Mouse (Mus musculus): ENCODE data around the gene Col4a1. TPM values are rescaled to one million over a fixed set of nuclear protein-coding genes. Genes with fewer than 3 reads are reported as not detected.

Gene Col4a1
- total RNA-seq, 2 experiments from 2014 or later = 146 to 216 TPM

DNA sequence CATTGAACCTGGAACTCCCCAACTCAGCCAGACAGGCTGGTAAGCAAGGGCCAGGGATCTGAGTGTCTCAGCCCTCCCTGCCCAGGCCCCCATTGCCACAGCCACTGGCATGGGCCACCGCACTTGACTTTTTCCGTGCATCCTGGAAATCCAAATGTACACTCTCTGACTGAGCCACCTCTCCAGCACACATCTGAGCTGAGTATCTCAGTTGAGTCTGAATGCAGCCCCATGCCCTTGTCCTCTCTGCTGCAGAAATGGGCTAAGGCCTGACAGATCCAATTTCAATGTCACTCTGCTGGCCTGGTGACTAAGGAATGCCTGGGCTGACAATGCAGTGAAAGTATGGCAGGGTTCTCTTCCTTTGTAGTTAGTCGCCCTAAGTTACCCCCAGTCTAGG lies 114.6 kb downstream of the Col4a1 start:
- no peak for DNase-seq
- intact Hi-C loops (cut with DNase I) = no loop called here

DNA sequence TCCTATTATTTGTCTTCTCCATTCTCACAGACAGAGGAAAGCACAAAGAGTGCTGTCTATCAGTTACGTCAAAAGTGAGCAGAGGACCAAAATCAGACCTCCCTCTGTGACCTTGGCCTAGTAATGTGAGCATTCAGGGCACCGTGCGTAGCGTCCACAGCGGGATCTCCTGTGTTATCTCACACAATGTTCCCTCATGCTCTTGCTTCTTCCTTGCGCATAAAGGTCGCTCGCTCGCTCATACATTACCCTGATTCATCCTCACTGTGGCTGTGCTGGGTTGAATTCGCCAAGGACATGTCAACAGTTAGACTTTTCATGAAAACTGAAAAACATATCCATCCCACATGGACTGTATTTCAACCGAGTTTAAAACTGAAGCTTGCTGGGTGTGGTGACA lies 115.4 kb downstream of the Col4a1 start:
- DNase-seq = no peak
- intact Hi-C loops (cut with DNase I) = no loop called here

DNA sequence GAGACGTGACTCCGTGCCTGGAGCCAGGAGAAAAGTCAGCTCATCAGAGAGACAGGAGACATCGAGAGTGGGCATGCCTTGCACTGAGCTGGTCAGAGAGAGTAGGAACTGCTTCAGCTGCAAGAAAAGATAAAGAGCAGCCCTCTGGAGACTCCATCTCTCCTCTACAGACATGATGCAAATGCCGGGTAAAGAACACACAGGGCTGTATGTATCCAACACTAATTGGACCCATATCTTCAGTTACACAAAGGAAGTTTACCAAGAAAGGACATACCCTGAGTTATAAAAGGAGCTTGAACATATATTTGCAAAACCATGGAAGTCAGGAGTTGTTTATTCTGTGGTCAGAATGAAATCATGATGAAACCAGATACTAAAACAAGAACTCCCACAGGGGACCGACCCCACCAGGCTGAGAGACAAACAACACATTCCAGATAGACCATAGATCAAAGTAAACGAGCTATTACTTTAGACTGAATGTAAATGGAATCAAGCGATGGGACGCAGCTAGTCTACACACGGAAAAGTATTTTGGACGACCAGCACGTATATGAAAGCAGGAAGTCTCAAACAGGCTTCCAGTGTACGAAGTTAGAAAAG lies 119.8 kb downstream of the Col4a1 start:
- intact Hi-C loops (cut with DNase I) = no loop called here
- no peak for DNase-seq

DNA sequence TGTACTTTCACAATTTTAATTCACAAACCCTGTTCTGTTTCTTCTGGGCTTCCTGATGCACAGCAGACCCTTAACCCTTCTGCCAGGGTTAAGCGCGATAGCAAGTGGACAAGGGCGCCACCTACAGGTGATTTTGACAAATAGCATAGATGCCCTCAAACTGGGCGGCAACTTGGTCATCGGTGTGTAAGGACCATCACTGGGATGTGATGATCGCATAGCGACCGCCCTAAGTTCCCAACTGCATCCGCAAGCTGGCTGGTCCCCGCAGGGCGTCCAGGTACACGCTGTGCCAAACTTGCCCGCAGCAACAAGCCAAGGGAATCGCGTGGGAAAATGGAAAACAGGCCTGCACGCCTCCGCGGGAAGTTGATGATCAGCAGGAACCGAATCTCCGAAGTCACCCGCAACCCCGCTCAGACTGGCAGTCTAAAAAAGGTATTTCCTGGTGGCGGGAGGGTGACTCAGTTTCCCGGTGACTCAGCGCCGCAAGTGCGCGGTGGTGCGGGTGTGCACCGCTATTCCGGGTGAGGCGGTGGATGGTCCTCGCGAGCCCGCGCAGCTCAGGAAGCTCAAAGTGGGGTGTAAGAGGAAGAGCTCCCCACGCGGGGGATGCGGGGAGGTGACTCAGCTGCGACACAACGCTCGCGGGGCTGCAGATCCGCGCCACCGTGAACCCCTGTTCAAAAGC lies 124.9 kb downstream of the Col4a1 start:
- peak; percentile 49 for DNase-seq
- intact Hi-C loops (cut with DNase I) = loop anchor here (2.0 to 5.0 kb wide), 3 partner anchors 610 to 775 kb away; no protein-coding TSS in a partner anchor

DNA sequence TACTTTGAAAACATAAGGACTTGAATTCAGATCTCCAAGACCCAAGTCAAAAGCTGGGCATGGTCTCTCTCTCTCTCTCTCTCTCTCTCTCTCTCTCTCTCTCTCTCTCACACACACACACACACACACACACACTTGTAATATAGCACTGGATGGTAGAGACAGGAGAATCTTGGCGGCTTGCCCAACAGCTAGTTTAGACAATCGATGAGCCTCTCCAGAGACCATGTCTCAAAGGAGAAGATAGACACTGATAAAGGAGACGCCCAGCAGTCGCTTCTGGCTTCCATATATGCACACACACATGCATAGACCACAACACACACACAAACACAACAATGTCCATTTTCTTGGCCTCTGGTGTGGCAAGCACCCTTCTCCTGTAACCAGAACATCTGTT lies 126.2 kb downstream of the Col4a1 start:
- intact Hi-C loops (cut with DNase I) = loop anchor here (2.0 to 5.0 kb wide), 3 partner anchors 609 to 774 kb away; no protein-coding TSS in a partner anchor
- DNase-seq = no peak

DNA sequence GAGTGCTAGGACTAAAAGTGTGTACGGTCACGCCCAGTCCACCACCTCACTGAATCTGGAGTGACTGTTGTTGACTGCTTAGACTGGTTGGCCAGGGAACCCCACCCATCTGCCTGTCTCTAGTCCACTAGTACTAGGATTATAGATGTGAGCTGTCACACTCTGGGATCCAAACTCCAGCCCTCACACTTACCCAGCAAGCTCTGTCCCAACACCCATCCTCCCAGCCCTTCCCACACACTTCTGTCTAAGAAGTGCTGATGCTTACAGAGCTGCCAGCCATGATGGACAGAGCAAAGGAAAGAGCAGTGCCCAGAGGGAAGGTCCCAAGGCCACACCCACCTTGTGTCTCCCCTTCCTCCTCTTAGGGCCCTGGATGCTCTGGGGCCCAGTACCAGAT lies 127.0 kb downstream of the Col4a1 start:
- intact Hi-C loops (cut with DNase I) = loop anchor here (2.0 to 5.0 kb wide), 3 partner anchors 608 to 773 kb away; no protein-coding TSS in a partner anchor
- no peak for DNase-seq

DNA sequence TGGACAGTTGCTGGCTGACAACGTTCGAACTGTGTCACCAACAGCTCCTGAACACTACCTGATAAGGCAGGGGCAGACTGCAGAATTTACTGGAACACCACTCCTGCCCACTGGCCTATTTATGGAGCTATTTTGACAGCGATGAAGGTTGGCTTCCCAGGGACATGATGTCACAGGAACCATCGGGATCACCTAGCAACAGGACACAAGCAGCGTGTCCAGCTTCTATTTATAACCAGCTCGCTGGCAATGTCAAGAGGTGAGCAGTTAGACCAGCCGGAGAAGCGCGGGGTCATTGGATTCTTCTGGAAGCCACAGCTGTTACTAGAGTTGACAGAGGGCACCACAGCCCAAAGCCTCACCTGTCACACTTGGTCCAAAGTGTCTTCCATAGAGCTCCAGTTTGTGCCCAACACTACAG lies 129.0 kb downstream of the Col4a1 start:
- peak in 1 of 2 experiments; percentile 51 for DNase-seq
- intact Hi-C loops (cut with DNase I) = no loop called here

DNA sequence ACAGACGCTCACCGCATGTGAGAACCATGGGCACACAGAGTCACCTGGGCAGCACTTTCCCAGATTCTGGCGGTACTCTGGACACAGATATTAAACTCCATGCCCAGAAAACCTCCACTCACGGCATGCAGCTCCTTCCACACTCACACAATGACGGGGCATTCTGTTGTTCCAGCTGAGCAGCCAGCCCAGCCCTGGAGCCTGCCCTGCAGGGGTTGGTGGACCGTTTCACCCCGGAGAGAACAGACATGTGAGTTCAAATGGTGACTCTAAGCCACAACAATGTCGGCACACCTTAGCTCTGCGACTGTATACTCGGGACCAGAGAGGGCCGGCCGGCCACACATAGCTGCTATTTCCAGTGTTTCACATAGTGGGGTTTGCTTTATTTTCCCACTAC lies 130.0 kb downstream of the Col4a1 start:
- intact Hi-C loops (cut with DNase I) = no loop called here
- no peak for DNase-seq

DNA sequence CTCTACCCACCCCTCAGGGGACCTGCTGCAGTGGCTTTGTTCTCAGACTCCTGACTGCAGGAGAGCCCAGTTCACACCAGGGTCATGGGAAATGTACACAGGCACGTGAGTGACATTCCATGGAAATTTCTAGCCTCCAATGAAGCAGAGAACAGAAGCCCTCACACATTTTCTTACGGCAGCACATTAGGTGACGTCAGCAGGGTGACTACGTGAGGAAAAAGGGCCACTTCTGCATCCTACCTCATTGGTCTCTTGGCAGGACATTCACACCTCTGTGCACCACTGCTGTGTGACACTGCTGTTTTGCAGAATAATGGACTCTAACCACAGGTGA lies 130.5 kb downstream of the Col4a1 start:
- intact Hi-C loops (cut with DNase I) = no loop called here
- DNase-seq = no peak

DNA sequence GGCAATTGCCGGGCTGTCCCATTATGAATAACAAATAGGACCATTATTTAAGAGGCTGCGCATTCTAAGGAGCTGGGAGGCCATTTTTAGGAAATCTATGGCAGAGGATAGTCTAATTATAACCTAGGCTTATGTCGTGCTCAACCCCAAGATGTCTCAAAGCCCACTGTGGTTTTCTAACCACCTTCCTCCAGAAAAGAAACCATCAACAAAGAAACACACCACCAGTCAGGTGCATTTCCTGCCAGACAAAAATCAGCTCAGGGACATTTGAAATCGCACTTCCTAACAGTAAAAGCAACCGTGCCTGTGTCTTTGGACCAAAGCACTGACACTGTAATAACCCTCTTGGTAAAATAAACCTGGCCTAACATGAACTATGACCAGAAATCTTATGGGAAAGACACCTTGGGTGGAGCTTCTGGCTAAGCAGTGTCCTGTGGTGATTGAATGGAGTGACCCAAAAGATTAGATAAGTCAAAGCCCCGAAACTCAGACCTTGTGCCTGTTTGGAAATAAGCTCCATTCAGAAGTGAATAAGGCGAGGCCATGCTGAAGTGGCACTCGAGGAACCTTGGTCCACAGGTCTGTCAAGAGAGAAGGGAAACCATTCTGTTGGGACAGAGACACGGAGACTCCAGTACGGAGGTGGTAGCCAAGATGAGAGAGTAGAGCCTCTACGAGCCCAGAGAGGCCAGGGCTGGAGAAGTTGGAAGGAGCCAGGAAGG lies 131.0 kb downstream of the Col4a1 start:
- intact Hi-C loops (cut with DNase I) = no loop called here
- DNase-seq = no peak

DNA sequence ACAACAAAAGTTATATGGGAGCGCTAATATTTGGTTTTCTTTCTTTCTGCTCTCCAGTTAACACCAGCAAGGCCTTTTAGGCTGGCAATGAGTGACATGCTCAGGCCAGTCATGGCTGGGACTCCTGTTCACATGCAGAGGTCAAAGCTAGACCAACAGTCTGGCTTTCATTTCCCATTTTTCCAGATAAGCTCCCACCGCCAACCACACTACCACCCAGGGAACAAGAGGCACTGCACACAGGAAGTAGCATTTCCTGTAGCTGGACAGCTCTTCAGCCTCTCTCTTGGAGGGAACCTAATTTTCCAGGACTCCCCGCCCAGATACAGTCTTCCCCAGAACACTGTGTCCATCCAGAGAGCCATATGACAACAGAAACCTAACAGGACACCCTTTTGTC lies 132.8 kb downstream of the Col4a1 start:
- intact Hi-C loops (cut with DNase I) = loop anchor here (5.0 kb wide), 1 partner anchor 353 kb away; no protein-coding TSS in a partner anchor
- no peak for DNase-seq

DNA sequence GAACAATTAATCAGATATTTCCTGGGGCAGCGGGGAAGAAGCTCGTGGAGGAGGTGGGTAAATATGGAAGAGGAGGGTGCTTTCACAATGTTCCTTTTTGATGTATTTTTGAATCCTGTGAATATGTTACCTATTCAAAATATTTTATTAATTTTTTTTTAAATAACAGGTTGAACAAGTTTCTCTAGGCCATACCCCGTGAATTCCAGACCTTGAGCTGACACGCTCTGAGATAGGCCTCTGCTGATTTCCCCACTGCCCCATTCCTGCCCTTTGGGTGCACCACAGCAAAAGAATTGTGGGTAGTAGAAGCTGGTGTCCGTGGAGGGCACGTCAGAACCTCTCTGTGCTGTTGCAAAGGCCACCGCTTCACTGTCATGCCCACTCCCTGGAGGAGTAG lies 136.2 kb downstream of the Col4a1 start:
- DNase-seq = no peak
- intact Hi-C loops (cut with DNase I) = loop anchor here (5.0 kb wide), 1 partner anchor 349 kb away; no protein-coding TSS in a partner anchor

DNA sequence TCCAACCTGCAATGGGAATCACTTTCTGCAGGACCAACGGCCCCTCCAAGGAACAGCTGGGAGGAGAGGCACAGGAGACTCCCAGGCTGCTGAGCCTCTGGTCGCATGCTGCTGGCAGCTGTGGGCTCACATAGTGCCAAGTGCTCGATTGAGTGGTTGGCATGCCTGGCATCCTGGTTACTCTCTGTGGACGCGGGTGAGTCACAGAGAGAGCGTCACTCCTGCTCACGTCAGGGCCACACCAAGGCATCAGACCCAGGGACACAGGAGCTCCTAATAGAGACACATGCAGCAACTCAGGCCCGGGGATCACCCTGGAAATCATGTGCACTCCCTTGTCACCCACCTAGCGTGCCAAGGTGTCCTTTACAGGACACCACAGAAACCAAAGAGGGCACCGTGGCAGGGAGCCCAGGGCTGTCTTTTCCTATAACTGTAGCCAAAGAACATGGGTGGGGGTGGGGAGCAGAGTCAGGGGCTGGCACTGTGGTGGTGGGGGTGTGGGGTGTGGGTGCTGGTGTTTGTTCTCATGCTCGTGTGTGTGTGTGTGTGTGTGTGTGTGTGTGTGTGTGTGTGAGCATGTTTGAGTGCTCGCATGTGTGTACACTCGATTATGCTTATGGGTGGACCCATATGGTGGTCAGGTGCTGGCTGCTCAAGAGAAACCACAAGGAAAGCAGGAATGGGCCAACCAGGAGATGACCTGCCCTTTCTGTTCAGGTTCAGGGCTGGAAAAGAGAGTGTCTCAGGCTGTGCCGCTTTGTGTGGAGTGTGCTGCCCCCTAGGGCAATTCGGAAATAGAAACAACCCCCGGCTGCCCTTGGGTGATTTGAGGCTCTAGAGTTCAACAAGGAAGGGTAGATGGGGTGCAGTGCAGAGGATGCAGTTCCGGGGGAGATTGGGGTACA lies 139.1 kb downstream of the Col4a1 start:
- peak; percentile 44 to 64 for DNase-seq
- intact Hi-C loops (cut with DNase I) = loop anchor here (2.0 kb wide), 2 partner anchors 165 to 601 kb away; partner anchors contain the start of gene Irs2

DNA sequence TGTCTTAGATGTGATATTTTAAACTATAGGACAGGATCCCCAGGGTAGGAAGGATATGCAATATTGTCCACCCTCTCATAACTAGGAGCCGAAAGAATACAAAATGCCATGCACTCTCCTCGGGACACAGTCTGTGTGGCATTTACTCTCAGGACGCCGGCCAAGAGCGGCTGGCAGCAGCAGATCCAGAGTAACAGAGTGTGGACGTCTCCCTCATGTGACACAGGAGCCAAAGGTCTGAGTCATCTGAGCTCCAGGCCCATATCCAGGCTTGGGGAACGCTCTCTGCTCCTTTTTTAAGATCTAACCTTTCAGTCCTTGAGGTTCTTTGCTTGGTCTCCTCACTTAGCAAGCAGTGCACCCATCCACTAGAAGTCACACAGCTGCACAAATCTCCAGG lies 141.1 kb downstream of the Col4a1 start:
- intact Hi-C loops (cut with DNase I) = no loop called here
- peak; percentile 60 to 64 for DNase-seq

DNA sequence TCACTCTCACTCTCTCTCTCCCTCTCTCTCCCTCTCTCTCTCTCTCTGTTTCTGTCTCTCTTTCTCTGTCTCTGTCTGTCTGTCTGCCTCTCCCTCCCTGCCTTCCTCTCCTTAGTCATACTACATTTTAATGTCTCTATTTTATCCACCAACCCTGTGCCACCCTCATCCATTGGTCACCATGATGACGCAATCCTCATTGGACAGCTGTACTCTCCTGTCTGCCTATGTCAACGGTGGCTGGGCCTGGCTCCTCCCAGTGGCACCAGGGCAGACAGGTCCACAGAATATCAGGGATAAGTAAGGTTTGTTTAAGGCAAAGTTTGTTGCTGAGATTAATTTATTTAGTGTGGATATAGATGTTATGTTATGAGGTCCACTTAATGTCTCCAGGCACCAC lies 143.2 kb downstream of the Col4a1 start:
- no peak for DNase-seq
- intact Hi-C loops (cut with DNase I) = loop anchor here (5.0 kb wide), 1 partner anchor 67 kb away; no protein-coding TSS in a partner anchor

DNA sequence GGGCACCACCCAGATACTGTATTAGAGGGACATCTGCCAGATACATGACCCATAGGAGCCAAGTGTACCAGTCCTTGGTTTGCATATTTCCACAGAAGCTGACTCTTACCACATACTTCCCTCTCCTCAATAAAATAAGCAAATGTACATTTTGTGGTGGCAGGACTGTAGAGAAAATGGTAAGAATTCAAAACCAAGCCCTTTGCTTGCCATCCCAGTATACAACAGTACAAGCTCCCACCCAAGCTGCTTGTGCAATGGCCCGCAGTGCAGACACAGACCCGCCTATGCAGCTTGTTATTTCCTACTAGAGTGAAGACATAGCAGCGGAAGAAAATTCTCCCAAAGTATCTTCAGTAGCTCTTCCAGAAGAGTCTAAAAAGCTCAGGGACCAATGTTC lies 143.8 kb downstream of the Col4a1 start:
- no peak for DNase-seq
- intact Hi-C loops (cut with DNase I) = loop anchor here (5.0 kb wide), 1 partner anchor 66 kb away; no protein-coding TSS in a partner anchor

DNA sequence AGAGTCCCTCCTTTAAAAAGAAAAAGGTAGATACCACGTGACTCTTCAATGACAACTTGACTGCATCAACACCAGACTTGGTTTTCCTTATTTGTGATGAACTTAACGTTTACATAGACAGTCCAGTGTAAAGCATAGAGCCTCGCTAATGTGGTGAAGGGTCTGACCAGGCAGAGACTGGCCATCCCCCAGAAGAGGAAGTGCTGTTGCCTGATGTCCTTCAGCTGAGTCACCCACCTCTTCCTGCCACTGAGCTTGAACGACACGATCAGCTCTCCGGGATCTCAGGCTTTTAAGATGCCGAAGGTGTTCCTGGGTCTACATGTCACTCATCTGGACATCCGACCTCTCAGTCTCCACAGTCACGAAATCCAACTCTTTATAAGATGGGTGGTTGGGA lies 144.7 kb downstream of the Col4a1 start:
- DNase-seq = no peak
- intact Hi-C loops (cut with DNase I) = loop anchor here (5.0 kb wide), 1 partner anchor 66 kb away; no protein-coding TSS in a partner anchor

DNA sequence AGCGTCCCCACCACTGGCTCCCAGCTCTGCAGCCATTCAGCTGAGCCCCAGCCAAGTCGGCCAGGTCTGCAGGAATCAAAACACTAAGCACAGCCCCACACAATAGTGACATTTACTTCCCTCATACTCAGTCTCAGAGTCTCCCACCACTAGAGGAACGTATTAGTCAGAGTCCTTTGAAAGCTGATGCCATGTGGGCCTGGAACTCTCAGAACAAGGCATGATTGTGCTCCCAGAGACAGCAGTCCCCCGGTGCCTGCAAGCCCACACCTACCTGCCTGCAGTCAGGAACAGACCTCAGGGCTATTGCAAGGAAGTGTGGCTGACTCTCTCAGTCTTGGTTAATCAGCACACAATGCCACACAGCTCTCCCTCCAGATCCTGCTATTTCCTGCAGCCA lies 147.0 kb downstream of the Col4a1 start:
- DNase-seq = no peak
- intact Hi-C loops (cut with DNase I) = loop anchor here (5.0 kb wide), 1 partner anchor 63 kb away; no protein-coding TSS in a partner anchor

DNA sequence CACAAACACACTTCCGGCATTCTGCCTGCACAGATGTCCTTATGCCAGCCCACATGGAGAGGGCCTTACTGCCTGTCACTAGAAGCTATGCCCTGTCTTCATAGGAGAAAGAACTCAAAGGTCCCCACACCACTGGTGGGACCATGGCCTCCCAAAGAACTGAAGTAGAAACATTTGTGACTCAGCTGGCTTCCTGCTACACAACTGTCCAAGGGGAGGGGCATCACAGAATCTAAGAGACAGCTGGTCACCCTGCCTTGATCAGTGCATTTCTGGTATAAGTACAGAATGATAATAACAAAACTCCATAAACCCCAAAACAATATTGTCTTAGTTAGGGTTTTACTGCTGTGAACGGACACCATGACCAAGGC lies 156.3 kb downstream of the Col4a1 start:
- intact Hi-C loops (cut with DNase I) = no loop called here
- no peak for DNase-seq
